In the genomic region with DNA sequence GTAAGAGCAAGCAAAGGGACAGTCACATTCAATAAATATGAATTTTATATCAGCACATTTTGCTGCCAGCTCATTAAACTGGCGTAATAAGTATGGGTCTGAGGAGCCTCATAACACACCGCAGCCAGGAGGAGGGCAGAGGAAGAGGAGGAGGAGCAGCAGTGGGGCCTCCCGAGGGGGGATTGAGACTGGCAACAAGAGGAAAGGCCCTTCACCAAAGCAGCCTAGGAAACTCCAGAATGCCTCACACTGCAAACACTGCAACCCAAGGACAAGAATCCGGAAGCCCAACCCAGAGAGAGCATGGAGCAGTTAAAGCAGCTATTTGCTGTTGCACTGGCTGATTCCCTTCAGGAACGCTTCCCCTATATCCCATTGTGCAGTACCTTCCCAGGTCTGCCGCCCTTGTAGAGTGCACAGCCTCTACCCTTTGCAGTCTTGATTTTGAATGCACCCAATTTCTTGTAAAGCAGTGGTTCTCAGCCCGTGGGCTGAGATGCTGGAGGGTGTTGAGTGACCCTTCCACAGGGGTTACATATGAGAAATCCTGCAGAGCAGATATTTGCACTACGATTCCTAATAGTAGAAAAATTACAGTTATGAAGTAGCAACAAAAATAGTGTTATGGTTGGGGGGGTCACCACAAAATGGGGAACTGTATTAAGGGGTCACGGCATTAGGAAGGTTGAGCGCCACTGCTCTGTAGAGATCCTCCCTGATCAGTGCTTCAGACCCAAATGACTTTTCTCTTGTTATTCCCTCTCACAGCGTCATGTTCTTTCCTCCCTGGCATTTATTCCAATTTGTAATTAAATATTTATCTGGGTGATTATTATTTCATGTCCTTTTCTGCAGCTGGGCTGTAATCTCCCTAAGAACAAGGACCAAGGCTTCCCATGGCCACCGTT, we compare ENCODE assay signal across 7 mouse cellular contexts.
A peak's percentile ranks its signal among the peaks of the same experiment; 100 is the strongest.
DNase-seq lines count a peak whose midpoint lies in the region; ATAC-seq lines count a peak whose summit lies in the region.

No protein-coding gene starts in this region.

- intact Hi-C loops in left cerebral cortex, postnatal 36 days (cut with DNase I): no loop called here

- H3K9ac ChIP-seq in forebrain, embryonic 16.5 days (replicated peaks; ENCODE audit: low read depth, low read length): no peak overlapping the region

- no peaks in the 10 kb centered on the region for H3K9me3 ChIP-seq in forebrain, embryonic 16.5 days (ENCODE audit: control insufficient read depth, low read length)
- no peaks in the 10 kb centered on the region for H3K9me3 ChIP-seq in limb, embryonic 10.5 days (replicated peaks)

- no peaks in the 10 kb centered on the region for H3K36me3 ChIP-seq in forebrain, embryonic 16.5 days (ENCODE audit: control insufficient read depth, insufficient read depth)
- no peaks in the 10 kb centered on the region for H3K36me3 ChIP-seq in limb, embryonic 10.5 days

- H3K4me2 ChIP-seq in forebrain, embryonic 16.5 days (ENCODE audit: low read length): peak overlapping the region; percentile 32

- peak; percentile 7 for DNase-seq in right cerebral cortex, postnatal 14 days
- DNase-seq in right cerebral cortex, adult 18-20 months: no peak
- DNase-seq in limb, embryonic 10.5 days (ENCODE audit: low spot score): peak; percentile 42
- DNase-seq in retina, postnatal 1 day: peak; percentile 73
- no peak for DNase-seq in left cerebral cortex, postnatal 36 days (ENCODE audit: low spot score in 2 of 2)

- no peaks in the 10 kb centered on the region for H3K27me3 ChIP-seq in forebrain, embryonic 16.5 days (replicated peaks; ENCODE audit: control insufficient read depth, insufficient read depth, low read length)
- H3K27me3 ChIP-seq in limb, embryonic 10.5 days (ENCODE audit: low read depth, poor library complexity, severe bottlenecking): no peaks in the 10 kb centered on the region

- ATAC-seq in forebrain, embryonic 16.5 days: peak; percentile 94
- no peak for ATAC-seq in erythroid progenitor cell, adult 5-6 weeks (replicated peaks; ENCODE audit: low FRiP score, poor library complexity, severe bottlenecking)

- H3K27ac ChIP-seq in forebrain, embryonic 16.5 days (ENCODE audit: low read length): no peak overlapping the region
- H3K27ac ChIP-seq in limb, embryonic 10.5 days: no peak overlapping the region

- H3K4me3 ChIP-seq in forebrain, embryonic 16.5 days (replicated peaks; ENCODE audit: low read length): no peak overlapping the region
- no peak overlapping the region for H3K4me3 ChIP-seq in limb, embryonic 10.5 days

- no peaks in the 10 kb centered on the region; the same call in 1 of the 2 replicates for H3K4me1 ChIP-seq in forebrain, embryonic 16.5 days (replicated peaks; ENCODE audit: control insufficient read depth, insufficient read depth, low read length)
- peaks cover 5% of the 10 kb centered on the region; the same call in 1 of the 2 replicates for H3K4me1 ChIP-seq in limb, embryonic 10.5 days

- 48% methylated on average over 12 of the region's 12 CpGs for WGBS in forebrain, embryonic 16.5 days
- WGBS in limb, embryonic 10.5 days: 62% methylated on average over 12 of the region's 12 CpGs

Comparison
In these comparisons a context has a peak if more than half of its experiments do, and no peak if none do; other contexts are left out.
1. DNase-seq: peak in right cerebral cortex, postnatal 14 days (single experiment), limb, embryonic 10.5 days (single experiment) and retina, postnatal 1 day (single experiment); none in right cerebral cortex, adult 18-20 months (single experiment) and left cerebral cortex, postnatal 36 days (0 of 2).